Mouse (Mus musculus): ENCODE results near the gene Spocd1.

Gene Spocd1

DNA sequence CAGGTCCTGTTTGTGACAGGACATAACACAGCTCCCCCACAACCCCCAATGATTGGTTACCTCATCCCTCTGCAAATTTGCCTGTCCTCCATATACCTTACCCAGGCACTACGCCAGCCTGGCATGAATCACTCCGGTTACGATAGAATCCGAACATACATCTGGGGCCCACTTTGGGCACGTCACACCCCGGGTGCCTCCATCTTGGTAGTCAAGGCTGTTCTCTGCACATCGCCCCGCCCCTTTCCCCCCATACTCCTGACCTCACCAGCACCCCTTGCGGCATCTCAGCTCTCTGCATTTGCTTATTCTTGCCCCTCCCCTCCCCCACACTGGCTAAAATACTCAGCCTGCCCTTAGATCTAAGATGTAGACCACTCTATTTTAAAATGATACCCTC is 76.5 kb downstream of the Spocd1 start:
- no peak for DNase-seq (ENCODE audit: low spot score in 2 of 2)

DNA sequence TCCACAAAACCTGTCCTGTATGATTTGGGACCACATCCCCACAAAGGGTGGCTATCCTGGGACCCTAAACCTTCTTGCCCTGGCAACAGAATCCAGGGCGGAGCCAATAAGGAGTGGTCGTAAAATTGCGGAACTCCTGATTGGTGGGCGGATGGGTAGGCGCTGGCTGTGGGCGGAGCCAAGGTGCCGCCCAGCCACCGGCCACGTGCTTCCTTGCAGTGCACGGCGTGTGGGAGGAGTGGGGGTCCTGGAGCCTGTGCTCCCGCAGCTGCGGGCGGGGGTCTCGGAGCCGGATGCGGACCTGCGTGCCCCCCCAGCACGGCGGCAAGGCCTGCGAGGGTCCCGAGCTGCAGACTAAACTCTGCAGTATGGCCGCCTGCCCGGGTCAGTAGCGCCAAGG is 77.5 kb downstream of the Spocd1 start:
- no peak for DNase-seq (ENCODE audit: low spot score in 2 of 2)

Data from natural killer cell, adult 2 months (primary cell).